Mouse (Mus musculus): ENCODE measurements around the gene Flnc.

The Flnc gene

DNA sequence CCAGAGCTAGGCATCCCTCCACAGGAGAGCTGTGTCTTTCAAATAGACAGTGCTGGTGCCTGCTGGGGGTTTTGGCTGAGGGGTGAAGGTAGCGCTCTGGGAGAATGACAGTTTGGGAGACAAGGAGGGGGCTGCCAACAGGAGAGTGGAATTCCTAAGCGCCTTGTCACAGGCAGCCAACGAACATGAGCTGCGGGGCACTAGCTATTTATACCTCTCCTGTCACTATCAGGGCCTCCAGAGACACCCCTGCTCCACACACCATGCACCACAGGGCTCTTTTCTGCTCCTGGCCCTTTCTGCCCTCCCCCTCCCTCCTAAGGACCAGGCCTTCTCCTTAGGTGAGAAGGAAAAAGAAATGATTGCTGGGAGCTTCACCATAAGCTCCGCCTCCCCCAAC lies 1.6 kb upstream of the Flnc start:
- no peak for DNase-seq (ENCODE audit: low spot score in 2 of 2)

DNA sequence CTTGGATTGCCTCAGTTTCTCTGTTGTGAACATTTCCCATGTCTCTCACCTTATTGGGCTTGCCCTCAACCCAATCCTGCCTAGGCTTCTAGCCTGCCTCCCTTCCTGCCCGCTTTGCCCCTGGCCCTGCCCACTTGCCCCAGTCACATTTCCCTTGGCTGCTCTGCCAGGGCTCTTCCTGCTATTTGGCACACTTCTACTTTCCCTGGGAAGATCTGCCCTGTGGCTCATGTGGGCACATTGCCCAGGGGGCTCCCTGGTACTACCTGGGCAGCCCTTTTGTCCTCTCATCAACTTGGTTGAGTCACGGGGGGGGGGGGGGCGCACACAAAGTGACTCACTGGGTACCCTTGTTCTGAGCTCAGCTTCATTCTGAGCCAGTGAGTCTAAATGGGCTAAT lies 900 bp upstream of the Flnc start:
- DNase-seq (ENCODE audit: low spot score in 2 of 2) = peak in 1 of 2 experiments; percentile 10

DNA sequence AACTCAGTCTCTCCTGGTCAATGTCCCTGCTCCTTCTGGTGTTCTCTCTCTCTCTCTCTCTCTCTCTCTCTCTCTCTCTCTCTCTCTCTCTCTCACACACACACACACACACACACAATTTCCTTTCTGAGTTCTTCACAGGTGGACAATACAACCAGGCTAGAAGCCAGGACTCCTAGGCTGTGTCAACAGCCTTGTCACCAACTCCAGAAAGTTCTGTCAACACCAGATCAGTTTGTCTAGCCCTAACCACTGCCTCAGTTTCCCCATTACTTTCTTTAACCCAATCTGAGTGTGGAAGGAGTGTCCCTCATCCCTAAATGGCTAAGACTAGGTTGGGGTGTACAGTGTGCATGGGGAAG lies 399 bp upstream of the Flnc start:
- no peak for DNase-seq (ENCODE audit: low spot score in 2 of 2)

DNA sequence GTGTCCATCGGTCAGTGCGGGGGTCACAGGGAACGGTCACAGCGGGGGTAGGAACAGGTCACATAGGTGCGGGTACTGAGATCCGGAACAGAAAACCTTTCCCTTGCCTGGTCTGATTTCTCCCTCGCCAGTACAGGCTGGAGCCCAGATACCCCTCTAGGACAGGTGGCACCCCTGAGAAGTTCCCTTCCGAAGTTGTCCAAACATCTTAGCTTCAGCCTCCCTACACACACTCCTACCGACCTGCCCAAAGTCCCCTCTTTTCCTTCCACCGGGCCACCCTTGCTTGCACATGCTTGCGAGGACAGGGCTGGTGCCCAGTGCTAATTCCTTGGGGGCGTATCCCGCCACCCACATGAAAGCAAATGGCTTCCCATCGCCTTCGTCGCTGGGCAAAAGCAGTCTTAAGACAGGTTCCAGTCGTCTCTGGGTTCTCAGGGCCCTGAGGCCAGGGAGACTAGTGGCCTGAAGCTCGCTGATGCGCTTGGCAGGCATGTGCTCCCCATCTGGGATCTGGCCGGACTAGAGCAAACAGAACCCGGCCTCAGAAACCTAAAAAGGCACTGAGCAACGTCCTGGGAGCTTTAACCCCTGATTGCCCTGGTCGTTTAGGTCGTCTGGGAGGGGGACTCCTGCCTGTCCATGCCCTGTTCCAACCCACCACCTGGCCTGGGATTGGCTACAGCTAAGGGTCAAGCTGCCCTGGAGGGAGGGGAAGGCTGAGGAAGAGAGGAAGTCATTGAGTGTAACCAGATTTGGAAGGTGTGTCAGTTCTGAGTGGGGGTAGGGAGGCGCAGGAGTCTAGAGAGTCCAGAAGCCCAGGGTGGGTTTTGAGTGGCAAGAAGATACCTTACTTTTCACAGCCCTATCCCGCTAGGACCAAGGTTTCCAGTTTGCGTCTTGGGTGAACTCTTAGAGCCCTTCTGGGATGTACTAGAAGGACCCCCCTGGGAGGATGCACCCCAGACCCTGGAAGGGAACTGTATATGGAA lies 1.0 kb downstream of the Flnc start:
- DNase-seq (ENCODE audit: low spot score in 2 of 2) = peak in 1 of 2 experiments; percentile 60

DNA sequence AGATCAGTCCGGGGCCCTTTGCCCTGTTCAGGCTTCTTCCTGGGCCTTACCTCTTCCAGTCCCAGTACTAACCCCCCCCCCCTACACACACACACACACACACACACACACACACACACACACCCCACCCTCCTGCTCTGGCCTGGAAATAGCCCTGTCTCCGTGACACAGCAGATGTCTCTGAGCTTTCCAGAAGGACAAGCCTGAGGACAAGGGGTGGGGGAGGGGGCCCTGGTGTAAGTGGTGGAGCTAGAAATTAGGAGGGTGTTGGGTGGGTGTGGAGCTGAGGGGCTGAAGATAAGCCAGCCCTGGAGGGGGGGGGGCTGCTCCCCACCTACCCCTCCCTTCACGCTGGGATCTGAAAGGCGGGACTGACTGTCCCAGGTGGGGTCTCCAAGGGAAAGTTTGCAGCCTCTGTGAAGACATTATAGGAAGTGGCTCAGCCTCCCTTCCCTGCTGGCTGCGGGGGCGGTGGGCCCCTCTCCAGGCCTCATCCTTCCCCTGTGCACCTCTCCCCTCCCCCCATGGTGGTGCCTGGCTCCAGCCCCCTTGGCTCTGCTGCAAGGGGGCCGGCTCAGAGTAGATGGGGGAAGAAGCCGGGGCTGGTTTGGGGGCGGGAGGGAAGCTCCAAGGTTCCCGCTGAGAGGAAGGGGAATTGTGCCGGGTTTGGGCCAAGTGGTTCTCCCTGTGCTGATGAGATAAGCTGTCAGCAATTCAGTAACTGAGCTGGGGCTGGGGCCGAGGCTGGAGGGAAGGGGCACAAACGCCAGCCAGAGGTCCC lies 2.0 kb downstream of the Flnc start:
- no peak for DNase-seq (ENCODE audit: low spot score in 2 of 2)

DNA sequence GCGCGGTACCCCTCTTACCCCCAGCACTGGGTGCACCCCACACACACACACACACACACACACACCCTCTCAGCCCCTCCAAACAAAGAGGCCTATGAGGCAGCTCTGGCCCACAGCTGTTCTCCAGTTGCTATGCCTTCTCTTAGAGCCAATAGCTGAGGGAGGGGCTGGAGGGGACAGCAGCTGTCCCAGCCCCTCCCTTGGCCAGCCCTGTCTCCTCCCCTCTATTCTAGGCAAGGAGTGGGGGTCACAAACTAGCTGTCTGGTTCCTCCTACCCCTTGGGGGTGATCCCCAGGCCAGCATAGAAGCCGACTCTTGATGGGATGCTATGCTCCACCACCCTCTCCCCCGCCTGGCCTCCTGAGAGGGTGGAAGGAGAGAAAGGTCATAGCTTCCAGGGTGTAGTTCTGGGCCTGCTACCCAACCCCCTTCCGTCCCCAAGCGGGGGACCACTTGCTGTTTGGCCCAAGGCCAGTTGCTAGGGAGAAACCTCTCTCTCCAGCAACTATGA lies 2.9 kb downstream of the Flnc start:
- peak in 1 of 2 experiments; percentile 58 for DNase-seq (ENCODE audit: low spot score in 2 of 2)

DNA sequence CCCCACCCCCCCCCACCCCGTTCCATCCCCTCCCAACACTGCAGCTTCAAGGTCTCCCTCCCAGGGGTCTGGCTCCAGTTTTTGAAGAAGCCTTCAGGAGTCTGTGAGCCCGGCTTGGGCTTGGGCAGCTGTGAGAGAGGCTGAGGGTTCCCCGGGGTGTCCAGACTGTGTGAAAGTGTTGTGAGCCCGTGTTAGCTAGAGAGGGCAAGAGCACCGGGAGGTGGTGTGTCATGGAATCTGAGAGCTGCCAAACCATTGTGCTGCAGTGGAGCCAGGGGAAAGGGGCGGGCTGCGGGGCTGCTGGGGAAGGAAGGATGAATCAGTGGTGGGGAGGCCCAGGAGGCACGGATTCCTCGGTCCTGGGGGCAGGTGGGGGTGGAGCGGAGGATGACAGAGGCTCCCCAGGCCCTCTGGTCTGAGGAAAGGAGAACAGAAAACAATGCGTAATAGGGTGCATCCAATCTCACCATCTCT lies 3.4 kb downstream of the Flnc start:
- DNase-seq (ENCODE audit: low spot score in 2 of 2) = peak in 1 of 2 experiments; percentile 58

DNA sequence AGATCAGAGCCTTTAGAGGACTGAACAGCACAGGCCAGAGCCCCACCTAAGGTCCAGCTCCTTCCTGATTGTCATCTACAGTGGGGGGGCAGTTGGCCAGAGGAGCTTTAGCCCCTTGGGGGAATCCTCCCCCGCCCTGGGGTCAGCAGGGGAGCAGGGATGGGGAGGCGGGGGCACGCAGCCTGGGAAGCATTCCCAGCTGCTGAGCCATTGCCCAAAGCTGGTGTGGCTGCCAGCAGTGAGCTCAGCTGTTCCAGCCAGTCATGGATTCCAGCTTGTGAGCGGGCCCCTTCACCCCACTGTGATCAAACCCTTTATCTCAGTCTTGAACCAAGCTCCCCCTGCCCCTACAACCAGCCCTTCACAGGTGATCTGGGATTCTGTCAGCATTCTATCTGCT lies 6.2 kb downstream of the Flnc start:
- DNase-seq (ENCODE audit: low spot score in 2 of 2) = no peak

DNA sequence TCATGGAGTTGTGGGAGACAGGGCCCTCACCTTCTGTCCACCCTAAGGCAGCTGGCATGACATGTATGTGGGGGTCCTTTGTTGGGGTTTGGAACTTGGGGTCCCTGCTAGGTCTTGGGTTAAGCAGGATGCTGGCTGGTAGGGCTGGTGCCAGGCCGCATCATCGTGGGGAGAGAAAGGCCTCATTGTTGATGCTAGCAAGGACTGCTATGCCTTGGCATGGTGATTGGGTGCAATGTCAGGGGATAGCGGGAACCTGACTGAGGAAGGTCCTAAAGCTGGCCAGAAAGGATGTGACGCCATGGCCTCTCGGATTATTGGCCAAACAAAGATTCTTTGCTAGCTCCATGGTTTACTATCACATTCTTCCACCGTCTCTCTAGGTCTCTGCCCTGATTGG lies 6.7 kb downstream of the Flnc start:
- no peak for DNase-seq (ENCODE audit: low spot score in 2 of 2)

DNA sequence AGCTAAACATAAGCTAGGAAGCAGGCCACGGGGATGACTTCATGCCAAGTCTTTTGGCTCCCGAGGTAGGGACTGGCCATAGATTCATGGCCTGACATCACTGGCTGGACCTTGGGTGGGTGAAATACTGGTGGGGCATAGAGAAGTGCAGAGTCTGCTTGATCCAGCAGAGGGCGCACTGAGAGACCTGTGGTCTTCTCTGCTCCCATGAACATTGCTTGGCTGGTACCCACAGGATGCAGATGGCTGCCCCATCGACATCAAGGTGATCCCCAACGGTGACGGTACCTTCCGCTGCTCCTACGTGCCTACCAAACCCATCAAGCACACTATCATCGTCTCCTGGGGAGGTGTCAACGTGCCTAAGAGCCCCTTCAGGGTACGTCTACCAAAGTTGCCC lies 11.7 kb downstream of the Flnc start:
- peak; percentile 39 to 77 for DNase-seq (ENCODE audit: low spot score in 2 of 2)

DNA sequence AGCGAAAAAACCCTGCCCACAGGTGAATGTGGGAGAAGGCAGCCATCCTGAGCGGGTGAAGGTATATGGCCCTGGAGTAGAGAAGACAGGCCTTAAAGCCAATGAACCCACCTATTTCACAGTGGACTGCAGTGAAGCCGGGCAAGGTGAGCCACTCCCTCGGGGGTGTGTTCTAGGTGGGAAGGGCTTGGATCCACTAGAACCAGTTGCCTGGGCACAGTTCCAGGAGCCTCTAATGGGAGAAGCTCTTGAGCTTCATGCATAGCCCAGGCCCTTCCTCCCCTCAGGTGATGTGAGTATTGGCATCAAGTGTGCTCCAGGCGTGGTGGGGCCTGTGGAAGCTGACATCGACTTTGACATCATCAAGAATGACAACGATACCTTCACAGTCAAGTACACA lies 12.3 kb downstream of the Flnc start:
- no peak for DNase-seq (ENCODE audit: low spot score in 2 of 2)

DNA sequence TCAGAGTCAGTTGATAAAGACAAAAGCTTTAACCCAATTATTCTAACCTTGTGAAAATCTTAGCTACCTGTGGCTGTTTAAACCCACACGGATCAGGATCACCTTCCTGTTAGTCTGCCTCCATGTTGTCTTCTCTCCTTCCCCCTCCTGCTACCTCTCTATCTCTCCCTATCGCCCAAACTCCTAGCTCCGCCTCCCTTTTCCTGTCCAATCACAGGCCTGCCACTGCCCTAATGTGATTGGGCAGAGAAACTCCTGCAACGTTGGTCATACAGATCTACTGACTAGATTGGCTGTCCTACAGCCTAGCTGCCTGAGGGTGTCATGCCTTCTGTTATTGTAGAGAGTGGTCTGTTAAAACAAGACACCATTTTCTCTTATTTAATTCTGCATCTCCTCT lies 16.8 kb downstream of the Flnc start:
- DNase-seq (ENCODE audit: low spot score in 2 of 2) = no peak

DNA sequence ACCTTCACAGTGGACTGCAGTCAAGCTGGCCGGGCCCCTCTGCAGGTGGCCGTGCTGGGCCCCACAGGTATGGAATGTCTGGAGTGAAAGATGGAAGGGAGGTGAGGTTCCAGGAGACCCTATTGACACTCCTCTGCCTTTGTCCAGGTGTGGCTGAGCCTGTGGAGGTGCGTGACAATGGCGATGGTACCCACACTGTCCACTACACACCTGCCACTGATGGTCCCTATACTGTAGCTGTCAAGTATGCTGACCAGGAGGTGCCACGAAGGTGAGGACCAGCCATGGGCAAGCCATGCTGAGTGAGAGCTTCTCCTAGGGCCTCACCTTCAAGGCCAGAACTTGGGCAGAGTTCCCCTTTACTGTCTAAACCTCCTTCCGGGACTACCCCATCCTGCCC lies 17.6 kb downstream of the Flnc start:
- no peak for DNase-seq (ENCODE audit: low spot score in 2 of 2)

DNA sequence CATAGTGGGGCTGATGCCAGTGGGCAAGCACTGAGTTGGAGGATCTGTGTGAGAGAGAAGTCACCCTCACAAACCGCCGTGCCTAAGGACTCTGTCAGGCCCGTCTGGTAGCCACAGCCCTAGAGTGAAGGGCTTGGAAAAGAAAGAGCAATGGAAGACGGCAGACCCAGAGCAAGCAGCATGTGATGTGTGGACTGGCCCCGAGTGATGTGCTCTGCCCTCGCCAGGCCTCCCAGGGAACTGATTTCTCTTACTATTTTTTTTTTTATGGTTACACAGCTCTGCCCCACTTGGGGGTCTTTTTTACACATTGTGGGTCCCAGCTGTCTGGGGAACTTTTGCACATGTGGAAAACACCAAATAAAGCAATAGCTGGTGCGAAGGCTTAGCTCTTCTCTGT lies 28.4 kb downstream of the Flnc start:
- DNase-seq (ENCODE audit: low spot score in 2 of 2) = no peak

DNA sequence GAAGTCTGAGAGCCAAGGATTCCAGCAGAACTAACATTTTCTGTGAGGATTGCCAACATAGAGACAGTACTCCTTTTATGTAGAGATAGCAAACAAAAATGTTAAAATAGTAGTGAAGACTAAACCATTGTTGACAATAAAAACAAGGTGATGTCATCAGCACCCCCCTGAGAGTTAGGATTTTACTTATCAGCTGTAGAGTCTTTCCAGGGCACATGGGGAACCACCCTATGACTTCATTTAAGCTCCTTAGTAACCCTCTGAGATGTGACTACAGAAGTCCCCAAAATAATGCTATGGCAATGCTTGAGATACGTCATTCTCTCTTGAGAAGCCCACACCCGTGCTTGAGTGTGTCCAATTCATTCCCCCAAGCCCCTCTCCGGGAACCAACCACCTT lies 30.3 kb downstream of the Flnc start:
- DNase-seq (ENCODE audit: low spot score in 2 of 2) = no peak

DNA sequence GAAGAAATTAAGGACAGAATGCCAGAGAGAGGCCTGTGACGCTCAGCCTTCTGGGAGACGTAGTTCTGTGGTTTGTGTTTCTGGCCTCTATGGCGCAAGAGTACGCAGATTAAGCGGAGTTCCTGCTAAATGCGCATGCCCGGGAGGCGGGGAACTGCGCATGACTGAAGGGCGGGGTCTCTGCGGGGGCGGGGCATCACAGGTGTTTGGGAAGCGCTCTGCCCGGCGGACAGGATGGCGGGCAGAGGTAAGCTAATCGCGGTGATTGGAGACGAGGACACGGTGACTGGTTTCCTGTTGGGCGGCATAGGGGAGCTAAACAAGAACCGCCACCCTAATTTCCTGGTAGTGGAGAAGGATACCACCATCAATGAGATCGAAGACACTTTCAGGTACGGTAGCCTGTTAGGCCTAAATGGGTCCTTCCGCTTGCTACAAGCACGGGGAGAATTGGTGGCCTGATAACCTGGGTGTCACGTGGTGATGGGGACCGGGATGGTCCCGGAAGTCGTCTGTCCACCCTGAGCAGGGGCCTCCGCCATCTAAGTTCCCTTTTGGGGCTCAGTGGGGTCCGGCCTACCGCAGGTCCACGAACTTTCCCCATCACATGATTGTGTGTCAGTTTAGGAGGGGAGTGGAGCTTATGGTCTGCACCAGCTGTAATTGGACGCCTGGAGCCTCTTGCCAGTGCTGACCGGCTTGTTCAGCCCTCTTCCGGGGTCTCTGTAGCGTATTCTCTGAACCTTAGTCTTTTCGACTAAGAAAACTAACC lies 34.7 kb downstream of the Flnc start, which contains the start of gene Atp6v1f:
Gene Atp6v1f (plus strand): TSS at position 136 of the 772 bp plus-strand sequence.
- DNase-seq (ENCODE audit: low spot score in 2 of 2) = peak; percentile 92 to 96

DNA sequence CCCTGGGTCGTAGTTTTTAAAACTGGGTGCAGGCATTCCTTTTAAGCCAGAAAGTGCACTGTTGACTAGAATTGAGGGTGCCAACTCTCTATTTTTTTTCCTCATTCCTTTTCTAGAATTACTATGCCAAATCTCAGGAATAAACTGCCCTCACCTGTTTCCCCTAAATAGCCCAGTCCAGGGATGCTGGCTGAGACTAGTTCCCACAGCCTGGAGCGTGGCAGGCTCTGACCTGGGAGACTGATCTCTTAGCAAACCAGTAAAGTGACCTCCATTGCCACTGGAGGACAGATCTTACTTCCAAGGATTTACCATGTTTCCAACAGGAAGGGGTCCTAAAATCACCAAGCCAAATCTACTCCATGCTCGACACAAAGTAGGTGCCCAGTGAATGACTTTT lies 35.8 kb downstream of the Flnc start:
- no peak for DNase-seq (ENCODE audit: low spot score in 2 of 2)

DNA sequence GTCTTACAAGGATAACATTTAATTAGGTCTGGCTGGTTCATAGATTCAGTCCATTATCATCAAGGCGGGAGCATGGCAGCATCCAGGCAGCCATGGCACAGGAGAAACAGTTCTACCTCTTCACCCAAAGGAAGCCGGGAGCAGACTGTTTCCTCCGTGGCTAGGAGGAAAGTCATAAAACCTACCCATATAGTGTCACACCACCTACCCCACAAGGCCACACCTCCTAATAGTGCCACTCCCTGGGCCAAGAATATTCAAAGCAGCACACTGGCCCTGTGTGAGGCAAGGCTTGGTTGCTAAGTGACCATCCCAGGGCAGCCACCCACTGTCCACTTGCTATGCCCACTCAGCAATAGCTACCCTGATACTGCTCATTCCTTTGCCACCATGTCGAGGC lies 38.1 kb downstream of the Flnc start, which contains the start of gene Atp6v1fnb:
Gene Atp6v1fnb (plus strand): TSS at position 301 of the 400 bp plus-strand sequence.
- DNase-seq (ENCODE audit: low spot score in 2 of 2) = no peak

DNA sequence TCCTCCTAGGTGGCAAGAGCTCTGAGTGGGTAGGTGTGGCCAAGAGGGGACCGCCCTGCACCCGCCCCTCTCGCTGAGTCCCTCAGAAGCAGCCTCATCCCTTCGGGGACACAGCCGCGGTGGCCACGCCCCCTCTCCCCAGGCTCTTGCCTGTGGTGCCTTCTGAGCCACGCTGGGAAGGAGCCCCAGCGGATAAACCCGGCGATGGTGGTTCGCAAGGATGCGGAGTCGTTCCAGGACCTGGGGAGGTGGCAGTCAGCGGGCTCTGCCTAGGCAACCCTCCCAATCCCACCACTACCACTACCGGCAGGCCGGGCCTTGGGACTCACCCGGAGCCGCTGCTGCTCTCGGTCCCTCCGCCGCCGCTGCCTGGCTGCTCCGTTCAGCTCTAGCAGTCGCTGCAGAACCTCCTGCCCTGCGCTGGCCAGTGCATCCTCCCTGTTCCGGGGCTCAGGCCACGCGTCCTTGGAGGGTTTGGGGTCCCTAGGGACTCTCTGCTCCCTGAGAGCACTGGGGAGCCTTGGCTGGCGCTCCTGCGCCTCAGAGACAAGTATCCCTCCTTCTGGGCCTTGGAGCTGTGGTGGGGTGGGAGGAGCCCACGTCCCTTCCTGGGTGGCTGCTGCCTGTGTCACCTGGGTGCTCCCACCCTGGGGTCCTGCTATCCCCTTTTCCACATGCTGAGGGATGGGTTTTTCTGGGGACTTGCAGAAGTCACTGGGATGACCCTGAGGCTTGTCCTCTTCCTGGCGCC lies 41.1 kb downstream of the Flnc start:
- peak; percentile 76 to 85 for DNase-seq (ENCODE audit: low spot score in 2 of 2)

DNA sequence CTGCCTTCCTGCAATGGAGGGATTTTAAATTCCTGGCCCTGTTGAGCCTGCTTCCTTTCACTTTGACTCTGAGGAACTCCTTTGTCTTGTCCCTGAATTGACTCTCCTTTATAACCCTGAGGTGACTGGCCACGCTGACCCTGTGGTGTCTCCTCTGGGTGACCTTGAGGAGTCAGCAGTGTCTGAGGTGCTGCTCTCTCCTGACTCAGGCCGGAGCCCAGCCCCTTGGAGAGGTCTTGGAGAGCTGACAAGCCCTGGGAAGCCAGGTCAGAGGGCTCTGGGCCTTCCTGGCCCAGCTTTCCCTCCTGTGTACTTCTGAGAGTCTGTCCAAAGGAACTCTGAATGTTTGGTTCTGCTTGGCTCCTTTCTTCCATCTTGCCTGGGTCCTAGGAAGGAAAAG lies 41.7 kb downstream of the Flnc start:
- DNase-seq (ENCODE audit: low spot score in 2 of 2) = no peak

DNA sequence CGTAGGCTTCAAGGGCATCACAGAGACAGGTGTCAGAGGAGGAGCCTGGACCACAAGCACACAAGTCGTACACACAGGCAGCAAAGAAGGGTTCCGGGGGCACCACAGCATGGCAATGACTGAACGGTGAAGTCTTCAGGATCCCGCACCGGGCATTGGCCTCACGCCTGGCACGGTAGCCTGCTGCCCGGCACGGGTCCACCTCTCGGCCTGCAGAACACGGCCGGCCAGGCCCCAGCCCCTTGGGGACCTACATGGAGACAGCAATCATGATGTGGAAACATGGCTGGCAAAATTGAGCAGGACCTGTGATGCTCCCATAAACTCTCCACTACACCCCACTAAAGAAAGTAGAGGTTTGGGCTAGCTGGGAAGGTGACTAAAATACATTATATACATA lies 49.6 kb downstream of the Flnc start:
- DNase-seq (ENCODE audit: low spot score in 2 of 2) = no peak
